Mouse (Mus musculus): ENCODE results near the gene Gm21518.
"Not testable (repeated sequence)": the region's sequence is repeated elsewhere in the genome, so short reads cannot be mapped to it uniquely, and the experiment has no call there.

The Gm21518 gene

GRCm38 (mm10) chrY:62190566-62190965 is at the start of gene Gm21518:
Gene Gm21518 (plus strand): TSS chrY:62190866.
- DNase-seq (ENCODE audit: low read depth), result not testable (repeated sequence)

Measured in 416B (cell line).